Mouse (Mus musculus): ENCODE data around the gene Tmem135. TPM values are rescaled to one million over a fixed set of nuclear protein-coding genes. Genes with fewer than 3 reads are reported as not detected.

The Tmem135 gene
- polyA plus RNA-seq, 1 experiment from 2014 or later, result 35.7 TPM

GRCm38 (mm10) chr7:89183928-89184327 lies 220.1 kb downstream of the Tmem135 start:
- Histone ChIP-seq H3K9ac (replicated peaks; ENCODE audit: low read depth, low read length) (no peak overlapping the region), H3K4me1 (ENCODE audit: control insufficient read depth, insufficient read depth, low read length) (peaks cover 7% of the 10 kb centered on the region), H3K36me3 (ENCODE audit: control insufficient read depth, insufficient read depth, low read length) (no peaks in the 10 kb centered on the region), H3K4me2 (replicated peaks; ENCODE audit: low read depth, low read length) (no peak overlapping the region), H3K4me3 (ENCODE audit: low read depth, low read length) (no peak overlapping the region), H3K9me3 (ENCODE audit: control insufficient read depth, low read depth, low read length) (no peaks in the 10 kb centered on the region), H3K27me3 (ENCODE audit: control insufficient read depth, insufficient read depth, low read length) (no peaks in the 10 kb centered on the region), H3K27ac (ENCODE audit: low read length) (peak overlapping the region; percentile 44)
- 40% methylated on average over 4 of the region's 4 CpGs for whole genome bisulfite sequencing
- no peak for ATAC-seq (ENCODE audit: insufficient number of reproducible peaks, insufficient read depth, low FRiP score, low read depth)

- Histone ChIP-seq H3K27me3 (ENCODE audit: control insufficient read depth, insufficient read depth, low read length) (no peaks in the 10 kb centered on the region), H3K4me3 (ENCODE audit: low read depth, low read length) (no peak overlapping the region), H3K4me1 (ENCODE audit: control insufficient read depth, insufficient read depth, low read length) (peaks cover 7% of the 10 kb centered on the region), H3K9me3 (ENCODE audit: control insufficient read depth, low read depth, low read length) (no peaks in the 10 kb centered on the region), H3K36me3 (ENCODE audit: control insufficient read depth, insufficient read depth, low read length) (no peaks in the 10 kb centered on the region), H3K4me2 (replicated peaks; ENCODE audit: low read depth, low read length) (no peak overlapping the region), H3K27ac (ENCODE audit: low read length) (no peak overlapping the region; the same call in 1 of the 2 replicates), H3K9ac (replicated peaks; ENCODE audit: low read depth, low read length) (no peak overlapping the region)
- peak; percentile 73 for ATAC-seq (ENCODE audit: insufficient number of reproducible peaks, insufficient read depth, low FRiP score, low read depth)
- WGBS, result 31% methylated on average over 5 of the region's 5 CpGs
Measured at GRCm38 (mm10) chr7:89182943-89183342, 221.1 kb downstream of the Tmem135 start.

DNA sequence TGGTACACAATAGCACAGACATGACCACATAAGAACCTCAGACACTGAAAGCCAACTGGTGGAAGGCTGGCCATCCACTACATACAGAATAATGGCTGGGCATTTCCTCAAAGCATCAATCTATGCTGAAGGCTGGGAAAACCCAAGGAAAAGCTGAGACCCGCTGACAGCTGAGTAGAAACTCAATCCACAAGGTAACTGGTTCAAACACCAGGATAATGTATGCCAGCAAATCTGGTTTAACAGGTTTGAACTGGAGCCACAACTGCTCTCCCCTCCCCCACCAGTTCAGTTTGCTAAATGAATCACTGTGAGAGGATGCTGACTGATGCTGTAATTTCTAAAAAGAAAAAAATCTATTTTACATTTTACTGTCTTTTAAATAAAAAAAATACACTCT lies 222.7 kb downstream of the Tmem135 start:
- H3K4me1 ChIP-seq (ENCODE audit: control insufficient read depth, insufficient read depth, low read length), result peaks cover 7% of the 10 kb centered on the region
- H3K27ac ChIP-seq (ENCODE audit: low read length), result peak overlapping the region; percentile 44; the same call in 1 of the 2 replicates
- WGBS, result 41% methylated on average over 1 of the region's 1 CpGs
- no peaks in the 10 kb centered on the region for H3K9me3 ChIP-seq (ENCODE audit: control insufficient read depth, low read depth, low read length)
- ATAC-seq (ENCODE audit: insufficient number of reproducible peaks, insufficient read depth, low FRiP score, low read depth), result no peak; the same call in 1 of the 2 replicates
- H3K4me2 ChIP-seq (replicated peaks; ENCODE audit: low read depth, low read length), result no peak overlapping the region
- no peaks in the 10 kb centered on the region for H3K27me3 ChIP-seq (ENCODE audit: control insufficient read depth, insufficient read depth, low read length)
- no peaks in the 10 kb centered on the region for H3K36me3 ChIP-seq (ENCODE audit: control insufficient read depth, insufficient read depth, low read length)
- no peak overlapping the region for H3K4me3 ChIP-seq (ENCODE audit: low read depth, low read length)
- no peak overlapping the region for H3K9ac ChIP-seq (replicated peaks; ENCODE audit: low read depth, low read length)

DNA sequence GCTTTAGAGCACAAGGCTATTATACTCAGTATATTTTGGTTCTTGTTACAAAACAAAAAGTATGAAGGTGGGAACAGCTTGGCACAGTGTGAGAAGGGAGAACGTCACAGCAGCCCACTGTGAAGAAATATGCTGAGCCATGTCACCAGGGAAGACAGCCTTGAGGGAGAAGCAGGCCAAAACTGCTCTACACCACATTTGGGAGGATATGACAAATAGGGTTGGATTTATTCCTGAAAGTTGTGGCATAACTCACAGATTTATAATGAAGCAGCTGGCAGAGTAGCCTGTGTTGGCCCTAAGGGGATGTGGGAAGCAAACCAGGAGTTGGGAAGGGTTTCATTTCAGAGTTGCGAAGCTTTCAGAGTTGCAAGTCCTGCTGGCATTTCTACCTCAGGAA lies 225.4 kb downstream of the Tmem135 start:
- Histone ChIP-seq H3K27me3 (ENCODE audit: control insufficient read depth, insufficient read depth, low read length) (no peaks in the 10 kb centered on the region), H3K4me1 (ENCODE audit: control insufficient read depth, insufficient read depth, low read length) (peaks cover 7% of the 10 kb centered on the region), H3K9ac (replicated peaks; ENCODE audit: low read depth, low read length) (no peak overlapping the region), H3K4me2 (replicated peaks; ENCODE audit: low read depth, low read length) (no peak overlapping the region), H3K9me3 (ENCODE audit: control insufficient read depth, low read depth, low read length) (no peaks in the 10 kb centered on the region), H3K27ac (ENCODE audit: low read length) (no peak overlapping the region), H3K36me3 (ENCODE audit: control insufficient read depth, insufficient read depth, low read length) (no peaks in the 10 kb centered on the region), H3K4me3 (ENCODE audit: low read depth, low read length) (no peak overlapping the region)
- ATAC-seq (ENCODE audit: insufficient number of reproducible peaks, insufficient read depth, low FRiP score, low read depth), result no peak
- 56% methylated on average over 2 of the region's 2 CpGs for WGBS

GRCm38 (mm10) chr7:89177926-89178325 lies 226.1 kb downstream of the Tmem135 start:
- Histone ChIP-seq H3K9ac (replicated peaks; ENCODE audit: low read depth, low read length) (no peak overlapping the region), H3K36me3 (ENCODE audit: control insufficient read depth, insufficient read depth, low read length) (no peaks in the 10 kb centered on the region), H3K4me3 (ENCODE audit: low read depth, low read length) (no peak overlapping the region), H3K4me2 (replicated peaks; ENCODE audit: low read depth, low read length) (no peak overlapping the region), H3K27me3 (ENCODE audit: control insufficient read depth, insufficient read depth, low read length) (no peaks in the 10 kb centered on the region), H3K4me1 (ENCODE audit: control insufficient read depth, insufficient read depth, low read length) (peaks cover 7% of the 10 kb centered on the region), H3K9me3 (ENCODE audit: control insufficient read depth, low read depth, low read length) (no peaks in the 10 kb centered on the region), H3K27ac (ENCODE audit: low read length) (no peak overlapping the region)
- ATAC-seq (ENCODE audit: insufficient number of reproducible peaks, insufficient read depth, low FRiP score, low read depth), result no peak

- H3K4me1 ChIP-seq (ENCODE audit: control insufficient read depth, insufficient read depth, low read length), result no peaks in the 10 kb centered on the region
- ATAC-seq (ENCODE audit: insufficient number of reproducible peaks, insufficient read depth, low FRiP score, low read depth), result no peak
- no peak overlapping the region for H3K4me2 ChIP-seq (replicated peaks; ENCODE audit: low read depth, low read length)
- H3K4me3 ChIP-seq (ENCODE audit: low read depth, low read length), result no peak overlapping the region
- no peak overlapping the region for H3K27ac ChIP-seq (ENCODE audit: low read length)
- no peaks in the 10 kb centered on the region for H3K27me3 ChIP-seq (ENCODE audit: control insufficient read depth, insufficient read depth, low read length)
- WGBS, result 64% methylated on average over 4 of the region's 4 CpGs
- no peak overlapping the region for H3K9ac ChIP-seq (replicated peaks; ENCODE audit: low read depth, low read length)
- H3K36me3 ChIP-seq (ENCODE audit: control insufficient read depth, insufficient read depth, low read length), result no peaks in the 10 kb centered on the region
- no peaks in the 10 kb centered on the region for H3K9me3 ChIP-seq (ENCODE audit: control insufficient read depth, low read depth, low read length)
Measured at GRCm38 (mm10) chr7:89174430-89174829, 229.6 kb downstream of the Tmem135 start.

- H3K4me1 ChIP-seq (ENCODE audit: control insufficient read depth, insufficient read depth, low read length), result no peaks in the 10 kb centered on the region
- no peaks in the 10 kb centered on the region for H3K27me3 ChIP-seq (ENCODE audit: control insufficient read depth, insufficient read depth, low read length)
- 75% methylated on average over 1 of the region's 1 CpGs for WGBS
- no peaks in the 10 kb centered on the region for H3K36me3 ChIP-seq (ENCODE audit: control insufficient read depth, insufficient read depth, low read length)
- no peaks in the 10 kb centered on the region for H3K9me3 ChIP-seq (ENCODE audit: control insufficient read depth, low read depth, low read length)
- no peak overlapping the region for H3K4me3 ChIP-seq (ENCODE audit: low read depth, low read length)
- H3K4me2 ChIP-seq (replicated peaks; ENCODE audit: low read depth, low read length), result no peak overlapping the region
- H3K9ac ChIP-seq (replicated peaks; ENCODE audit: low read depth, low read length), result no peak overlapping the region
- H3K27ac ChIP-seq (ENCODE audit: low read length), result no peak overlapping the region
- ATAC-seq (ENCODE audit: insufficient number of reproducible peaks, insufficient read depth, low FRiP score, low read depth), result no peak
Measured at GRCm38 (mm10) chr7:89173018-89173417, 231.0 kb downstream of the Tmem135 start.

- no peak overlapping the region for H3K27ac ChIP-seq (ENCODE audit: low read length)
- 80% methylated on average over 4 of the region's 4 CpGs for WGBS
Measured at GRCm38 (mm10) chr7:89171790-89172467, 232.1 kb downstream of the Tmem135 start.

DNA sequence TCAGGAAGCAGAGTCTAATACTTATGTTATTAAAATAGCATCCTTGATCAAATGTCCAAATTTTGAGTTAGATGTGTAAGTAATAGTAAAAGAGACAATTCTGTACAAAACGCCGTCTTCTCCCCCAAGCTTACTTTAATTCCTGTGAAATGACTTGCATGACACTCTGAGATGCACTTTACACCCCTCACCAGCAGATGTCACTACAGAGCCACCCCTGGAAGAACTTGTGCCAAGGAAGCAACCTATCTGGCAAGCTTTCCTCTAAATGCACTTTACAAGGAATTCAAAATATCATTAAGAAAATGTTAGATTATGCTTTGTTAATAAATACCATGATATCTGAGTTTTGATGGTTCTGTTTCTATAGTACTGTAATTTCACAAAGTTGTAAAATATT lies 235.4 kb downstream of the Tmem135 start:
- no peak for ATAC-seq (ENCODE audit: insufficient number of reproducible peaks, insufficient read depth, low FRiP score, low read depth)

More at GRCm38 (mm10) chr7:89171790-89172467, 232.1 kb downstream of the Tmem135 start:
- no peak overlapping the region for H3K9ac ChIP-seq (replicated peaks; ENCODE audit: low read depth, low read length)
- no peak for ATAC-seq (ENCODE audit: insufficient number of reproducible peaks, insufficient read depth, low FRiP score, low read depth)
- no peak overlapping the region for H3K4me3 ChIP-seq (ENCODE audit: low read depth, low read length)
- no peaks in the 10 kb centered on the region for H3K9me3 ChIP-seq (ENCODE audit: control insufficient read depth, low read depth, low read length)
- H3K27me3 ChIP-seq (ENCODE audit: control insufficient read depth, insufficient read depth, low read length), result no peaks in the 10 kb centered on the region
- no peaks in the 10 kb centered on the region for H3K4me1 ChIP-seq (ENCODE audit: control insufficient read depth, insufficient read depth, low read length)
- no peak overlapping the region for H3K4me2 ChIP-seq (replicated peaks; ENCODE audit: low read depth, low read length)
- no peaks in the 10 kb centered on the region for H3K36me3 ChIP-seq (ENCODE audit: control insufficient read depth, insufficient read depth, low read length)

More for the DNA sequence above, 235.4 kb downstream of the Tmem135 start:
- H3K4me1 ChIP-seq (ENCODE audit: control insufficient read depth, insufficient read depth, low read length), result no peaks in the 10 kb centered on the region
- H3K4me3 ChIP-seq (ENCODE audit: low read depth, low read length), result no peak overlapping the region
- H3K4me2 ChIP-seq (replicated peaks; ENCODE audit: low read depth, low read length), result no peak overlapping the region
- H3K36me3 ChIP-seq (ENCODE audit: control insufficient read depth, insufficient read depth, low read length), result no peaks in the 10 kb centered on the region
- 27% methylated on average over 2 of the region's 2 CpGs for WGBS
- H3K9ac ChIP-seq (replicated peaks; ENCODE audit: low read depth, low read length), result no peak overlapping the region
- no peaks in the 10 kb centered on the region for H3K27me3 ChIP-seq (ENCODE audit: control insufficient read depth, insufficient read depth, low read length)
- H3K9me3 ChIP-seq (ENCODE audit: control insufficient read depth, low read depth, low read length), result no peaks in the 10 kb centered on the region
- no peak overlapping the region for H3K27ac ChIP-seq (ENCODE audit: low read length)

All from stomach, embryonic 14.5 days (tissue).